Mouse (Mus musculus) gonadal fat pad, adult 2 months (tissue): ENCODE data around the gene Tmem182. TPM values are rescaled to one million over a fixed set of nuclear protein-coding genes. Genes with fewer than 3 reads are reported as not detected.
A peak's percentile ranks its signal among the peaks of the same experiment; 100 is the strongest.

Experiments used
- DNase-seq: peaks from one replicate; pipeline ENCODE4 v3.0.0-alpha.2; 2012; ENCODE audit warnings: low read depth
- polyA plus RNA-seq: library from polyadenylated mRNA; depleted of rRNA; stranded (reverse); fragments of >200 nt; gene quantifications from 2 replicates; pipeline ENCODE4 v1.2.3, GENCODE M21; 2012; rRNA removed

The Tmem182 gene
- polyA plus RNA-seq = 20.1 and 47.6 TPM in 2 replicates

DNA sequence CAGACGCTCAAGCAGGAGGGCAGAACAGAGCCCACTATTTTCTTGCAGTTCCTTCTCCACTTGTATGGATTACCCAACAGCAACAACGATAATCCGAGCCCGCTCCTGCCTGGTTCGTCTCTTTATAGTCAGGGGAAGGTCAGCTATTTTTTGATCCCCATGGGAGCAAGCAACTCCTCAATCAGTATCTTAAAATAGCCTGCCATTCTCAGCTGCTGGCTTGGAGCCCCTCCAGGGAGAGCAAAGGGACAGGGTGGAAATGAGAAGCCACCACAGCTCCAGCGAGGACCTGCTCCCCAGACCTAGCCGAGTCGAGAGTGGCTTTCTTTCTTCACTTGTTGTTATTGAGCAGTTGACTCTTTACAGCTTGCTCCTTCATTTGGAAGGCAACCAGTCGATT lies at the start of gene Tmem182:
TSS of gene Tmem182 (plus strand) at position 251 of the 400 bp plus-strand sequence.
- DNase-seq = no peak

DNA sequence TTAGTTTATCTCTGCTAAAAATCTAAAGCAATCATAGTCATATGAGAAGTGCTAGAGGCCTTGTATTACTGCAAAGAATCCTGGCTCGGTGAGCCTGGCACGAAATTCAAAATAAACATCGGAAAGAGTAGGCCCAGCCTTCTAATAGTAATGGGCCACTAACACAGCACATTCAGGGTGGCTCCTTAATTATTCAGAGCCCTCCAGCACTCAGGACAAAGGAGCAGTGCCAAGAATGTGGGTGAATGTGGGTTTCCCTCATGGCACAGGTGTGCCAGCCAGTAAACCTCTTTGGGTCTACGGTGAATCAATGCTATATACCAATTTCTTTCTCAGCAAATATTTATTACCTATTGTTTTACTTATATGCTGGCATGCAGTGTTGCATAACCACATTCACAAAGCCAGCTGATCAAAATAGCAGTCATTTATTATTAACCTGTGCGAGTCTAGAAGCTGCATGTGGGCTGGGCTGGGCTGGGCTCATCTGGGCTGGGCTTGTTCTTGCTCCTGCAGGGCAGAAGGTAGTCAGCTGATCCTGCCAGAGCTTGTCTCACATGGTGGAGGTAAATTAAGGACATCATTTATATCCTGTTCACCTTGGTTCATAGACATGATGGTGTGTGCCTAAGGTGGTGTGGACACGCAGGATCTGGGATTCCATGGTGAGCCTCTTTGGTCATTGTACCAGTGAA lies 45.5 kb upstream of the Tmem182 start:
- DNase-seq = peak; percentile 88

DNA sequence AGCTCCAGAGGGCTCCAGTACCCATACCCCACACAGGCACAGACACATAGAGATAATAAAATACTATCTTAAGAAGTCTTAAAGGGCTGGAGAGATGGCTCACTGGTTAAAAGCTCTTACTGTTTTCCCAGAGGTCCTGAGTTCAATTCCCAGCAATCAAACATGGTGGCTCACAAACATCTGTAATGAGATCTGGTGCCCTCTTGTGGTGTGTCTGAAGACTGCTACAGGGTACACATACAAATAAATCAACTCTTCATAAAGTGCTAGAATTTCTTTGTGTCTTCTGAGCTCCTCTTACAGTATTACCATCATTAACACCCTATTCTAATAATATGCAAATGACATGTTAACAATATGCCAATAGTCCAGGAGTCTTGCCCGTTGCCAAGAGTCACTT lies 41.4 kb upstream of the Tmem182 start:
- no peak for DNase-seq

DNA sequence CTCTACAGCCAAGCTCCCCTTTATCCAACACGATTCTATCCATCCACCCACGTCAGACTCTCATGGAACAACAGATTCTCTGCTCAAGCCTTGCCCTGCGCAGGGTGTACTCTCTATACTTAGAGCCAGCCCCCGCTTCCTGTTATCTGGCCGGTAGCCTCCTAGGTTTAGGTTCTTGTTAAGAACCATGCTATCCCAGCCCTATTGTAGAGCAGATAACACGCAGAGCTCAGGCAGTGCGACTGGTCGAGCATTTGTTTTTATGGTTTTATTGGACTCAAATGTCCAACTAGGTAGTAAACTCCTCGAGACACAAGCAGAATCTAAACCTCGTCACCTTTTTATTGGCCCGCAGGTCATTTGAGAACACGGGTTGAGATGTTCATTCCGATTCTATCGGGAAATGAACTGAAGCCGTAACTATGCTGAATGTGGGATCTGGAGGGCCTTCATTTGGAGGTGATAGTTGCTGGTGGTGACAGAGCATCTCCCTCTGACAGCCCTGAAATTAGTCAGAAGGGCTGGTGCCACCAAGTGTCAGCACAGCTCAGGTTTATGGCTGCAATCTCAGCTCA lies 40.6 kb upstream of the Tmem182 start:
- DNase-seq = no peak

DNA sequence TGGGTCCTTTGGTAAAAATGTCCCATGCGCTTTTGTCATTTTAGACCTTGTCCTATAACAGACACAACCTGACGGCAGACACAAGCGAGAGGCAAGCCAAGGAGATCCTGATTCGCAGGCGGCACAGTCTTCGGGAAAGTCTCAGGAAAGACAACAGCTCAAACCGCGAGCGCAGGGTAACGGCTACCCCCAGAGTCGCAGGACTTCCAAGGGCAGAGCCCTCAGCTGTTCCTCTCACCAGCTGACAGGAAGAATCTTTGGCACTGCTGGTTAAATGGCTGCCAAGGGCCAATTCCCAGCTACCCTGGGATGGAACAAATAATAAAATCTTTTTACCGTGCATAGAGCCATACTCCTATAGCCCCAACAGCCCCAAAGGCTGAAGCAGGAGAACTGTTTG lies 39.9 kb upstream of the Tmem182 start:
- no peak for DNase-seq

DNA sequence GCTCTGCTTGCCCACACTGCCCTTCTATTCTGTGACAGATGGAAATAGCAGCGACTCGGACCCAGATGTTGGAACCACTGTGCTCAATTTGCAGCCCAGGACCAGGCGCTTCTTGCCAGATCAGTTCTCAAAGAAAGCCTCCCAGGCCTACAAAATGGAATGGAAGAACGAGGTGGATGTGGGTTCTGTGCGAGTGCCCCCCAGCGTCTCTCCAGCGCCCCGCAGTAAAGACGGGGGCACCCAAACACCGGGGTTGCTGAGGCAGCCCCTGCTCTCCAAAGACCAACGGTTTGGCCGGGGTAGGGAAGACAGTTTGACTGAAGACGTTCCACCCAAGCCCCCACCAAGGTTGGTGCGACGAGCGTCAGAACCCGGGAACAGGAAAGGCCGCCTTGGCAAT lies 37.8 kb upstream of the Tmem182 start:
- DNase-seq = no peak

DNA sequence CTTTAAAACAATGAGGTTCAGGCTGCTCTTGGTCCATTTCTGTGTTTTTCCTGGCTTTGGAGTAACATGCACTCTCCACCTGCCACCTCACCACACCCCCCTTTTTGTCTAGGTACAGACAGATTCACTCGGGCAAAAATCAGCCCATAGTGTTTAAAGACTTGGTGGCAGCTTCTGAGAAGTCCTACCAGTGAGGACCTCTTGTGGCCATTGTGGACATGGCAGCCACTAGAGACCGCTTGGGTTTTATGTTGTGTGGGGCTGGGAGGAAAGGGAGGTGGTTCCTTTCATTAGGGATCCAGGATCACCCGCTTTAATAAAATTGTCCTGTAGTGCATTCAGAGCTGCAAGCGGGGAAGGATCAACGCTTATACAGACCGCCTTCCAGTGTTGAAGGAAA lies 36.8 kb upstream of the Tmem182 start:
- DNase-seq = no peak

DNA sequence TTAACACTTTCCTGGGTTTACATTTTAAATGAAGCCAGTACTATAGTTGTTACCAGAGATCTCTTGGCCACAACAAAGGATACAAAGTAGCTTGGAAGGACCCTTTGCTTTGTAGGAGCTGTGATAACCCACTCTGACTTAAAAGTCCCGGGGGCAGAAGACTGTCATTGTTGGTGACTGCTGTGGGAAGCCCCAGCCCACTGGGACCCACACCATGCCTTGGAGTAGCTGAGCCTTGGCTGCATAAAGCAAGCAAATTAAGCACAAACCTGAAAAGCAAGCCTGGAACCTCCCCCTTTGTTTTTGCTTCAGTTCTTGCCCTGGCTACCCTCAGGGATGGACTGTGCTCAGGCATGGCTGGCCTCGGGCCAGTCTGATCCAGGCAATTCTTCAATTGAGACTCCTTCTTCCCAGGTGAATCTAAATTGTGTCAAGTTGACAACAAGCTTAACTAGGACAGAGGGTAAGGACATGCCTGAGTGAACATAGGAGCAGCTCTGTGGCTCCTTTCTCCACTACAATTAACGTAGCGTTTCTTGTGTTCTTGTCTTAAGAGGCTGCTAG lies 36.0 kb upstream of the Tmem182 start:
- DNase-seq = no peak

DNA sequence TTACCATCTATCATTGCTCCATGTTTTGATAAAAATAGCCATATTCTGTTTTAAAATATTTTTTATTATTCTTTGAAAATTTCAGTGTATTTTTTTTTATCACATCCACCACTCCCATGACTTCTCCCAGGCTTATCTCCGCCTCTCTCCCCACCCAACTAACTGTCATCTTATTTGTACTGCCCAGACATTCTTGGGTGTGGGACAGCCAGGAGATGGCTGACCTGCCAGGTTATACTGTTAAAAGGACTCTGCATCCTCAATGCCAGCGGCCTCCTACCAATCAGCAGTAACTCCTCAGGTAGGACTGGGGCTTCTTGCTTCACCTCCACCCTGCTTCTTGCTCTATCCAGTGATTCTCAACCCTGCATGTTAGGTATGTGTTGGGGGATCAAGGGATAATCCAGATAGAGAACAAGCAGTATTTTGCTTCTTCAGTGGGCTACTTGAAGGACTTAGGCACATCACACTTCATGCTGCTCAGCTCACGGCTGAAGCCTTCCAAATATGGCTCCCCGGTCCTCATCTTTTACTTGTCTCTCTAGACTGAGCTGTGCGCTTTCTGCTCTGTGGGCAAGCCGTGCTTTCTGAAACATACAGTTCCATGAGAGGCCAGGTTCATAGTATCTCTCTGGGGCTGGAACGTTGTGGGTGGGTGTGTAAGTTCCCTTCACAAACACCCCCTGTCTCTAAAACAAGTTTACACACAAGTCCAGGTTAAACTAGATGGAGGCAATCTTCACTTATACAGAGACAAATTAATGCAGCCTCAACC lies 34.0 kb upstream of the Tmem182 start:
- no peak for DNase-seq

DNA sequence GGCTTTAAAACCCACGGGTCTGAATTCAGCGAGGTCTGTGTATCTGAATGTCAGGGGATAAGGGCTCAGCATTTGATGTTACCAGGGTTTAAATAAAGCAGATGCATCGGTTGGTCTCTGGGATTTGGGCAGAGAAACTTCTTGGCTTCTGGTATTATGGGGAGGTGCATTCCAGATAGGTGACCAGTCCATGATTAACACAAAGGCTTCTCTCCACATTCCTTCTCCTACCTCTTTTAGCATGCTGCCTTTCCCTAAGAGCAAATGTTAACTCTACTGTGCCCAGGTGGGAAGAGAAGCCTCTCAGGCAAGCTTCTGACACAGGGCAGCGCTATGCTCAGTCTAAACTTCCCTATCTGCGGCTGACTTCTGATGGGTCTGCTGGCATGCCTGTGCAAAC lies 32.2 kb upstream of the Tmem182 start:
- DNase-seq = no peak

DNA sequence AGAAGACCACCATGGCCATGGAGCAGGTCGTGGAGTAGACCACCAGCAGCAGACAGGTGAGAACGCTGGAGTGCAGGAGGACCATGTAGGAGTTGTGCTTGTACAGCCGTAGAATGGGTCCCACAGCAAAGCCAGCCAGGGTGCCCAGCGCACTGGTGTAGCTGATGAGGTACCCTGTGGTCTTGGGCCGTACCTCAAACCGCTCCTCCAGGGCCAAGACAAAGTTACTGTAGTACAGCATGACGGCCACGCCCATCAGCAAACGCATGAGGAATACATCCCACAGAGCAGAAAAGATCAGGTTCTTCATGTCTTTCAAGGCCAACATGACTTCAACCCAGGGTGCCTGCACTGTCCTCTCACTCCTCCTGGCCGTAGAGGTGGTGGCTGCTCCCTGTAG lies 31.4 kb upstream of the Tmem182 start:
- DNase-seq = no peak

DNA sequence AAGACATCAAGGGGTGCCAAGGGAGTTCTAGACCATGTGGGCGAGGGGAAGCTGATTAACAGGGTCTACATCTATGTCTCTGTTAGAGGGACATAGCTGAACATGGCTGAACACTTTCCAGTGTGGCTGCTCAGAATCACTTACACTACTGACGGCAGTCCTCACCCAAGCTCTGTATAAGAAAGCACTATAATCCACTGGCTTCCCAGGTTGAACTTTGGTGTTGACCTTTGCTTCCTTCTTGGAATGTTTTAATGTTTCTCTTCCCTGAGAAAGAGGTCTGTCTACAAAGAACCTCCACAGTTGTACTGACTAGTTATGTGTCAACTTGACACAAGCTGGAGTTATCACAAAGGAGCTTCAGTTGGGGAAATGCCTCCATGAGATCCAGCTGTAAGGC lies 29.3 kb upstream of the Tmem182 start:
- DNase-seq = no peak

DNA sequence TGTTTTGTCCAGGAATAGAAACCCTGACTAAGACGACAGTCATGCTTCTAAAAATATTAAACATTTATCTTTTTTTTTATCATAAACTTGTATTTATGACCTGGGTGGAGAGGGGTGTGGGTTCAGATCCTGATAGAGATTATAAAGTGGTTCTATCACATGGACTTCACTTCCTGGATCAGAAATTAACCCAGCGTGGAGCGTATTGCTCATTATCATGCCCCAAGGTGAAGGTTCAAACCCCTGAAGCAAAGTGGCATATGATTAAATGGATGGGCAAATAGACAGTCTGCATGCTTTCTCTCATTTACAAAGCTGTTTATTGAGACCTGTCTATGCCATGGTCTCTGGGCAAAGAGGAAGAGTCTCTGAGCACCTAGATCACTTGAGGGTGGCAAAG lies 28.6 kb upstream of the Tmem182 start:
- DNase-seq = no peak

DNA sequence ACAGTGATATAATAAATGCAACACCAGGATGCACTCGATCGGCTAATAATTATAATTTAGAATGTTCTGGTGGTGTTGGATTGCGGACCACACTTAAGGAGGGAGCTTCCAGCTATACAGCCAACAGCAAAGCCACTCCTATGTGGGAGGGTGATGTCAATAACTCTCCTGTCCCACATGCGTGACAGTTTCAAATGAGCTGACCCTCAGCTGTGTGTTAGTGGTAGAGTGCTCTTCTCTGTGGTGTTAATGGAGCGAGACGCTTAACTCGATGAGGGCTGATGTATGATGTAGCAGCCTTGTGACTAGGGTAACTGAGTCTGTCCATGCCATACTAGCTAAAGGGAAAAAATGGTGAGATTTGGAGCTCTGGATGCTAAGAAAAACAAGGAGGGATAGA lies 22.0 kb upstream of the Tmem182 start:
- DNase-seq = no peak

DNA sequence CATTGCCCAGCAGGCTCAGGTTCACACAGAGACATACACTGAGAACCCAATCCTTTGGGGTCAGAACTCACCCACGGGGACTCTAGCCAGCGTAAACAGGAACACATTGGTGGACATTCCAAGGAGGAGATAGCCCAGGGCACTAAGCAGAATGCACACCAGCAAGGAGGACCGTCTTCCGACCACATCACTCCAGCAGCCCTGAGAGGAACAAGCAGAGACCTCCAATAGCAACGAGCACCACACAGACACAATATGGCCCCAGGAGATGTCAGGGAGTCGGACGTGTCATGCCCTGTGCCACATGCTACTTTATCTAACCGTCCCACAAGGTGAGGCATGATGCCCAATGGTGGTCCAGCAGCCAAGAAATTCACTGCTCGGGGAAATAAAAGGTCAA lies 21.1 kb upstream of the Tmem182 start:
- DNase-seq = no peak

DNA sequence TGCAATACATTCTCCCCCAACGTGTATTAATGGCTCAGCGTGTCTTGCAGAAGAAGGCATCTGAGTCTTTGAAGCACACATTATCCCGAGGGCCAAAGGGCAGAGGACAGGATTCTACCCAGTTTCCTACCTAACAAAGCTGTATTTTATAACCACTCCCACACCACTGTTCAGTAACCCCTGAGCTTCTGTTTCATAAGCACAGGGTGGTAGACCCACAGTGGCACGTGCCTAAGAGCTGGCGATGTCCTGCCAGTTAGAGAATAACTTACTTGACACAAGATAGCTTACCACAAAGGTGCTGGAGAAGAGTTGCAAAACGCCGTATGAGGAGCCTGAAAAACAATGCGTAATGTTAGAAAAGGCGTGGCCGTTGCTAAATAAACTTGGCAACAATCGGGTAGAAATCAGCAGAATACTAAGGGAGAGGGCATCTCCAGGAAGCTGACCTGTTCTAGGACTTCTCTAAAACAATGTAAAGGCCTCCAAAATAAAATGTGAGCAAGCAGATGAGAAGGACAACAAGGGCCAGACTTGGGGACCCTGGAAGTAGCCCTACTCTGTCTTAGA lies 19.4 kb upstream of the Tmem182 start:
- DNase-seq = no peak

DNA sequence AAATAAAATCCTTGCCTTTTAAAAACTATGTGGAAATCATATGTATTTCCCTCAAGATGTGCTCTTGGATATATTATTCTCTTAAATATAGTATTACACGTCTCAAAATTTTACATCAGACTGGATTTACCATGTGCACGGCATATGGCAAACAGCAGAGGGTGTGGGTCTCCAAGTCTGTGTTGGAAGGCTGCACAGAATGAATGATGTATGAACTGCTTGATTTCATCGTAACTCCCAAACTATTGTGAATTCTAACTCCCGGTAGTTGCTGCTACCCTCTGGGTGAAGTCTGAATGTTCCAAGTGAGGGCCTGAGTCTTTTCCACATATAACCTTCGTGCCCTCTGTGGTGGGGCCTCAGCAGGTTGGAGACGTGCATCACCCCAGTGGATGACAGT lies 16.4 kb upstream of the Tmem182 start:
- DNase-seq = no peak

DNA sequence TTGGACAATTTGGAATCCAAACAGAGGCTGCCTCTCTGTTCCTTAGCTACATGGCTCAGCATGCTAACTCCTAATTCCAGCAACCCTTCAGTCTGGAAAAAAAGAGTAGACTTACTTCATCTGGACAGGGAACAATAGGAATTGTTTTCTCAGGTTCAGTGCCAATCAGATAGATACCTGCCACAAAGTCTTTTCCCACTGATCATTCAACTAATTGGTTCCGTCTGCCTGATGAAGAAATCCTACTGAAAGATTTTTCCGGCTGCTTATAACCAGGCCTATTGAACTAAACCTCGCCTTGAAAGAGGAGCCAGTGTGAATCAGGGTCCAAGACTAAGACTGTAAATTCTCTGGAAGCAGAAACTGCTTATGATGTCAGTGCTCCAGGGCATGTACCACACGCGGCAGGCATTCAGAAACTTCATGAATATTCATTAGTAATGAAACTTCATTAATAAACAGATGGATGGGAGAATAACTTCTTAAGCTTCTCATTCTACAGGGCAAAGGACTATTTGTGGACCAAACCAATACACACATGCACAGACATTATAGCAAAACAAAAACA lies 15.7 kb upstream of the Tmem182 start:
- peak; percentile 95 for DNase-seq

DNA sequence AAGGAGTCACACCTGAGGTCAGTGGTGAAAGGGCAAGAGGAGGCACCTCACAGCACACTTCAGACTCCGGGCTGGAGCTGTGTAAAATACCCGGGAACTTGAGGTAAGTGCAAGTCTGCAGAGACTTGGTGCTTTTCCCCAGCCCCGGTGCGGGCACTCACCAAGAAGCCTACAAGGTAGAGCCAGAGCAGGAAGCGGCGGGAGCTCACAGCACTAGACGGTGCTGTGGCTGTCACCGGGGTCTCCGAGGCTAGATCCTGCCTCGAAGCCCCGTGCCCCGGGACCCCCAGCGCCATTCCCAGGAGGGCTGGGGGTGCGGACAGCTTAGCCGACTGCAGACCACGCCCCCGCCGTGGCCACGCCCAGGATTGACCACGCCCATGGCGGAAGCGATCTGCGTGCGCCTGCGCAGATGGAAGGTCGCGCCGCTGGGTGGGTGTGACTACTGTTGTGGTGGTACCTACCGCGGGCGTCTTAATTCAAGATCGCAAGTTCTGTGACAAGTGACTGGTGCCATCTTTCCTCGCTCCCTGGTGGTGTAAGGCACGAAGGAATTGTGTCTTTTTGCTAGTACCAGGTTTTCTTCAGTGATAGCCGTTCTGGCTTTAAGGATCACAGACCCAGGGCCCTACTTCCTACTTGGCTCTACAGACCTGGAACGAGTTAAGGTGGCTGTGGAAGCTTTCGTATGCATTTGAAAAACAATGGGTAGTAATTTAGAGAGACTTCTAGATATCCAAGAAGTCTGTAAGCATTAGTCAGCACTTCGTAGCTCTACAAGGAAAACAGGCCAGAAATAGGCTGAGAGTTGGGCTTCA lies 14.9 kb upstream of the Tmem182 start, which contains the start of gene Mfsd9:
TSS of gene Mfsd9 (minus strand) at position 364 of the 818 bp plus-strand sequence.
- DNase-seq = no peak

DNA sequence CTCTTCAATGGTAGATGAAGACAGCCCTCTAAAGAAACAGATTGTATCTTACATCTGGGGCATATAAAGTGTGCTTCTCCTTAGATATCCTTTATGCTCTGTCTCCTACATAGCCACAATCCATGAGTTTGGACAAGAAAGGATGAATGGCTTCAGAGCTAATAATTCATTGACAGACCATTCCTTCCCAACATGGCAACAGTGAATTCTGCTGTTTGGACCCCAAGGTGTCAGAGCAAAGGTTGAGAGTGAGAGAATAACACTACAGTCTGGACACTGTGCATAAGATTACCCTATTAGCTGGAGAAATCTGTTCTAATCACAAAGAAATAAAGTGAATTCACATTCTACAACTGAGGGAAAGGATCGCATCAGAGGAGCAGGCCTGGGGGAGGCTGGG lies 9.9 kb upstream of the Tmem182 start:
- no peak for DNase-seq

DNA sequence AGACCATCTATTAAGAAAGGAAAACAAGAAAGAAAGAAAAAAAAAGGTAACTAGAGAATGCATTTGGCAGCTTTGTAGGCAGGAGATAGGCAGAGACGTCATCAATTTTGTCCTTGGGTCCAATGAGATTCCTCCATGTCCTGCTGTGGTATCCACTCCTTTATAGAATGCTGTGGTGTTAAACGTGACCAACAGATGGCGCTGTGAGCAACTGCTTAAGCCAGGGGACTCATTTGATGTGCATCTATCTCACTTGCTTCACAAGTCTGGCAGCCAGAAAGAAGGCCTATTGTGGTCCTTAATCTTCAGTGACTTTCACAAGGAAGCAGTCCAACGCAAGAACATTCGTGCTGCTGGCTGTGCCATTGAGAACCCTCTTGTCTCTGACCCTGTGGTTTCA lies 8.1 kb upstream of the Tmem182 start:
- no peak for DNase-seq
